Mouse (Mus musculus): ENCODE results near the gene Arid3a.

DNA sequence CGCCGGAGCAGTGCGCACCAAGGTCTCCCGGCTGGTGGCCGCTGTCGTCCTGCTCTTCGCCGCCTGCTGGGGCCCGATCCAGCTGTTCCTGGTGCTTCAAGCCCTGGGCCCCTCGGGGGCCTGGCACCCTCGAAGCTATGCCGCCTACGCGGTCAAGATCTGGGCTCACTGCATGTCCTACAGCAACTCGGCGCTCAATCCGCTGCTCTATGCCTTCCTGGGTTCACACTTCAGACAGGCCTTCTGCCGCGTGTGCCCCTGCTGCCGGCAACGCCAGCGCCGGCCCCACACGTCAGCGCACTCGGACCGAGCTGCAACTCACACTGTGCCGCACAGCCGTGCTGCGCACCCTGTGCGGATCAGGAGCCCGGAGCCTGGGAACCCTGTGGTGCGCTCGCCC lies 5.3 kb upstream of the Arid3a start:
- TF ChIP-seq CTCF (IDR thresholded peaks at IDR 0.05; ENCODE audit: low read depth, low read length) (no peak), POLR2A (IDR thresholded peaks at IDR 0.05; ENCODE audit: insufficient read depth, low read length) (no peak), EP300 (IDR thresholded peaks at IDR 0.05; ENCODE audit: insufficient read depth, low read depth, low read length) (no peak)
